Mouse (Mus musculus) small intestine, adult 2 months (tissue): Measurements from ENCODE around the gene Rab19.

Experiments
- CTCF ChIP-seq: fragments of 200-500 bp; IDR thresholded peaks from 2 replicates; pipeline ENCODE4 v1.5.1; 2012; ENCODE audit warnings: low read depth, mild to moderate bottlenecking, control low read depth, inconsistent platforms, low read length, moderate library complexity, mixed read lengths; ENCODE audit not compliant: insufficient replicate concordance, insufficient read length; ENCODE audit errors: extremely low read depth
- POLR2A ChIP-seq: fragments of 200-500 bp; IDR thresholded peaks from 2 replicates; pipeline ENCODE4 v1.6.1; 2012; ENCODE audit warnings: low read depth, mild to moderate bottlenecking, control low read depth, inconsistent platforms, low read length, moderate library complexity

GRCm38 (mm10) chr6:39425181-39425580 is 44.2 kb downstream of the Rab19 start:
- TF ChIP-seq CTCF, result no peak
- TF ChIP-seq POLR2A, result no peak
